Mouse (Mus musculus) lung, adult 2 months (tissue): Measurements from ENCODE around the gene Dact2.

Source experiments
- CTCF ChIP-seq: fragments of 200-500 bp; IDR thresholded peaks from 2 replicates; pipeline ENCODE4 v1.5.1; 2011; ENCODE audit warnings: mild to moderate bottlenecking, low read length, control low read depth; ENCODE audit not compliant: insufficient read depth
- POLR2A ChIP-seq: fragments of 200-500 bp; IDR thresholded peaks from 2 replicates; pipeline ENCODE4 v1.6.1; 2011; ENCODE audit warnings: low read depth, mild to moderate bottlenecking, control low read depth, low read length, borderline replicate concordance; ENCODE audit errors: extremely low read depth

GRCm38 (mm10) chr17:14228381-14228780, 24.3 kb upstream of the Dact2 start:
- TF ChIP-seq CTCF (no peak), POLR2A (no peak)
